Mouse (Mus musculus) myocyte (in vitro differentiated cells): ENCODE results near the gene Taar8c.

ENCODE experiments used
- CEBPB ChIP-seq: IDR thresholded peaks from 2 replicates; pipeline ENCODE4 v1.6.1; 2011; ENCODE audit warnings: mild to moderate bottlenecking, moderate library complexity; ENCODE audit not compliant: poor library complexity, insufficient read depth, severe bottlenecking
- E2F4 ChIP-seq: IDR thresholded peaks from one replicate; pipeline ENCODE4 v1.6.1; 2011; ENCODE audit warnings: mild to moderate bottlenecking, control low read depth, moderate library complexity; ENCODE audit not compliant: insufficient read depth
- MAX ChIP-seq: IDR thresholded peaks from one replicate; pipeline ENCODE4 v1.6.1; 2011; ENCODE audit warnings: low read depth, mild to moderate bottlenecking, control low read depth
- MYOD1 ChIP-seq, 3 experiments: IDR thresholded peaks; one replicate each; pipeline ENCODE4 v1.6.1; 2011; ENCODE audit warnings: control low read depth in 2 of 3, low read depth in 2 of 3, mild to moderate bottlenecking in 2 of 3, moderate library complexity in 1 of 3; ENCODE audit not compliant: insufficient read length in 2 of 3, control insufficient read depth in 1 of 3
- MYOG ChIP-seq, 3 experiments: IDR thresholded peaks; one replicate each; pipeline ENCODE4 v1.6.1; 2011; ENCODE audit warnings: control low read depth in 2 of 3, low read depth in 2 of 3, mild to moderate bottlenecking in 2 of 3; ENCODE audit not compliant: insufficient read length in 2 of 3, control insufficient read depth in 1 of 3, insufficient read depth in 1 of 3
- POLR2A ChIP-seq: IDR thresholded peaks from one replicate; pipeline ENCODE4 v1.6.1; 2011; ENCODE audit warnings: low read depth, mild to moderate bottlenecking, control low read depth, moderate library complexity; ENCODE audit not compliant: insufficient read length
- POLR2AphosphoS2 ChIP-seq: IDR thresholded peaks from one replicate; pipeline ENCODE4 v1.6.1; 2011; ENCODE audit warnings: low read depth, control low read depth; ENCODE audit not compliant: insufficient read length
- TCF12 ChIP-seq: IDR thresholded peaks from one replicate; pipeline ENCODE4 v1.6.1; 2011; ENCODE audit warnings: mild to moderate bottlenecking, control low read depth; ENCODE audit not compliant: poor library complexity, insufficient read depth, severe bottlenecking
- USF1 ChIP-seq: IDR thresholded peaks from one replicate; pipeline ENCODE4 v1.6.1; 2011; ENCODE audit warnings: low read depth, mild to moderate bottlenecking, control low read depth, moderate library complexity

GRCm38 (mm10) chr10:24080166-24080565 lies 21.5 kb downstream of the Taar8c start:
- TF ChIP-seq MAX (no peak), POLR2A (no peak), MYOD1 (IDR thresholded peaks at IDR 0.05; ENCODE audit: control insufficient read depth in 1 of 3, insufficient read length in 2 of 3, low read depth in 2 of 3) (no peak), USF1 (no peak), CEBPB (no peak), MYOG (IDR thresholded peaks at IDR 0.05; ENCODE audit: control insufficient read depth in 1 of 3, insufficient read depth in 1 of 3, insufficient read length in 2 of 3, low read depth in 2 of 3) (no peak), TCF12 (no peak), POLR2AphosphoS2 (no peak), E2F4 (no peak)
